Mouse (Mus musculus): ENCODE results near the gene Ocm.

The Ocm gene

GRCm38 (mm10) chr5:144002461-144003192 is 23.8 kb downstream of the Ocm start:
- no peak for DNase-seq (ENCODE audit: low spot score)

GRCm38 (mm10) chr5:143999409-143999808 is 27.1 kb downstream of the Ocm start:
- DNase-seq (ENCODE audit: low spot score): no peak

- DNase-seq (ENCODE audit: low spot score): no peak
These were observed 31.7 kb downstream of the Ocm start for GRCm38 (mm10) chr5:143994632-143995365.

- no peak for DNase-seq (ENCODE audit: low spot score)
These were observed 32.6 kb downstream of the Ocm start for GRCm38 (mm10) chr5:143993849-143994248.

GRCm38 (mm10) chr5:143993260-143993659 is 33.2 kb downstream of the Ocm start:
- DNase-seq (ENCODE audit: low spot score): no peak

- no peak for DNase-seq (ENCODE audit: low spot score)
These were observed 33.8 kb downstream of the Ocm start for GRCm38 (mm10) chr5:143992661-143993060.

- DNase-seq (ENCODE audit: low spot score): no peak
These were observed 36.4 kb downstream of the Ocm start for GRCm38 (mm10) chr5:143990086-143990485.

GRCm38 (mm10) chr5:143989046-143989445 is 37.4 kb downstream of the Ocm start:
- no peak for DNase-seq (ENCODE audit: low spot score)

GRCm38 (mm10) chr5:143987596-143987995 is 38.9 kb downstream of the Ocm start:
- DNase-seq (ENCODE audit: low spot score): no peak

GRCm38 (mm10) chr5:143985381-143985780 is 41.1 kb downstream of the Ocm start:
- peak; percentile 9 for DNase-seq (ENCODE audit: low spot score)

- no peak for DNase-seq (ENCODE audit: low spot score)
These were observed 44.1 kb downstream of the Ocm start for GRCm38 (mm10) chr5:143982361-143982760.

- no peak for DNase-seq (ENCODE audit: low spot score)
These were observed 45.6 kb downstream of the Ocm start for GRCm38 (mm10) chr5:143980858-143981257.

- DNase-seq (ENCODE audit: low spot score): no peak
These were observed 49.6 kb downstream of the Ocm start for GRCm38 (mm10) chr5:143976726-143977431.

GRCm38 (mm10) chr5:143976232-143976631 is 50.2 kb downstream of the Ocm start:
- DNase-seq (ENCODE audit: low spot score): no peak

GRCm38 (mm10) chr5:143975631-143975933 is 50.9 kb downstream of the Ocm start:
- DNase-seq (ENCODE audit: low spot score): no peak

GRCm38 (mm10) chr5:143974931-143975630 is 51.4 kb downstream of the Ocm start:
- peak; percentile 47 for DNase-seq (ENCODE audit: low spot score)

- no peak for DNase-seq (ENCODE audit: low spot score)
These were observed 53.8 kb downstream of the Ocm start for GRCm38 (mm10) chr5:143972628-143973027.

Data from ovary, postnatal 14 days (tissue).